Mouse (Mus musculus): ENCODE measurements around the gene Itga8. TPM values are rescaled to one million over a fixed set of nuclear protein-coding genes. Genes with fewer than 3 reads are reported as not detected.

Gene Itga8
- 10 to 100 TPM in 1 of 2 experiments, 1 to 10 TPM in 1; 8.7 to 11.8 TPM for total RNA-seq (2021)
- long read RNA-seq, experiment 1, partial matches to known transcripts = 2 of 4 reads
- long read RNA-seq, experiment 1, other reads (novel, unspliced or antisense) = 2 of 4 reads
- long read RNA-seq, experiment 2, partial matches to known transcripts = 2 of 4 reads
- long read RNA-seq, experiment 2, other reads (novel, unspliced or antisense) = 2 of 4 reads

- peak; percentile 88 for DNase-seq (ENCODE audit: low spot score in 2 of 2)
These were observed at the start of gene Itga8 for GRCm38 (mm10) chr2:12301431-12302170. Gene Itga8, minus strand, starts transcription at chr2:12301922.

- DNase-seq (ENCODE audit: low spot score in 2 of 2) = no peak
These were observed 47.2 kb upstream of the Itga8 start for GRCm38 (mm10) chr2:12348914-12349313.

GRCm38 (mm10) chr2:12331962-12332361 is 30.2 kb upstream of the Itga8 start:
- DNase-seq (ENCODE audit: low spot score in 2 of 2) = no peak

GRCm38 (mm10) chr2:12329620-12330019 is 27.9 kb upstream of the Itga8 start:
- DNase-seq (ENCODE audit: low spot score in 2 of 2) = no peak

GRCm38 (mm10) chr2:12329068-12329407 is 27.3 kb upstream of the Itga8 start:
- DNase-seq (ENCODE audit: low spot score in 2 of 2) = no peak

- no peak for DNase-seq (ENCODE audit: low spot score in 2 of 2)
These were observed 26.8 kb upstream of the Itga8 start for GRCm38 (mm10) chr2:12328355-12329067.

GRCm38 (mm10) chr2:12327691-12328354 is 26.1 kb upstream of the Itga8 start:
- DNase-seq (ENCODE audit: low spot score in 2 of 2) = no peak

GRCm38 (mm10) chr2:12327216-12327615 is 25.5 kb upstream of the Itga8 start:
- no peak for DNase-seq (ENCODE audit: low spot score in 2 of 2)

GRCm38 (mm10) chr2:12325868-12326267 is 24.1 kb upstream of the Itga8 start:
- no peak for DNase-seq (ENCODE audit: low spot score in 2 of 2)

GRCm38 (mm10) chr2:12325417-12325816 is 23.7 kb upstream of the Itga8 start:
- peak in 1 of 2 experiments; percentile 10 for DNase-seq (ENCODE audit: low spot score in 2 of 2)

GRCm38 (mm10) chr2:12320914-12321313 is 19.2 kb upstream of the Itga8 start:
- DNase-seq (ENCODE audit: low spot score in 2 of 2) = no peak

GRCm38 (mm10) chr2:12318715-12319114 is 17.0 kb upstream of the Itga8 start:
- DNase-seq (ENCODE audit: low spot score in 2 of 2) = no peak

GRCm38 (mm10) chr2:12318036-12318435 is 16.3 kb upstream of the Itga8 start:
- DNase-seq (ENCODE audit: low spot score in 2 of 2) = no peak

GRCm38 (mm10) chr2:12317343-12317742 is 15.6 kb upstream of the Itga8 start:
- DNase-seq (ENCODE audit: low spot score in 2 of 2) = no peak

GRCm38 (mm10) chr2:12316361-12316760 is 14.6 kb upstream of the Itga8 start:
- DNase-seq (ENCODE audit: low spot score in 2 of 2) = no peak

- DNase-seq (ENCODE audit: low spot score in 2 of 2) = no peak
These were observed 12.3 kb upstream of the Itga8 start for GRCm38 (mm10) chr2:12314028-12314427.

GRCm38 (mm10) chr2:12308466-12308865 is 6.7 kb upstream of the Itga8 start:
- DNase-seq (ENCODE audit: low spot score in 2 of 2) = no peak

GRCm38 (mm10) chr2:12307311-12307710 is 5.6 kb upstream of the Itga8 start:
- DNase-seq (ENCODE audit: low spot score in 2 of 2) = no peak

- DNase-seq (ENCODE audit: low spot score in 2 of 2) = no peak
These were observed 3.4 kb upstream of the Itga8 start for GRCm38 (mm10) chr2:12305064-12305650.

- no peak for DNase-seq (ENCODE audit: low spot score in 2 of 2)
These were observed 1.1 kb downstream of the Itga8 start for GRCm38 (mm10) chr2:12300449-12301228.

- DNase-seq (ENCODE audit: low spot score in 2 of 2) = no peak
These were observed 4.4 kb downstream of the Itga8 start for GRCm38 (mm10) chr2:12297287-12297686.

Measured in left cerebral cortex, adult 18-20 months (tissue).